Mouse (Mus musculus) inflammation-experienced regulatory T-cells, adult 6 months (primary cell): ENCODE results near the gene Prkx. TPM values are rescaled to one million over a fixed set of nuclear protein-coding genes. Genes with fewer than 3 reads are reported as not detected.
A peak's percentile ranks its signal among the peaks of the same experiment; 100 is the strongest.

Source experiments
- ATAC-seq: one replicate; pipeline ENCODE4 v1.8.0; 2017
- polyA plus RNA-seq, 3 experiments: library from polyadenylated mRNA; unstranded; fragments of 100-300 nt; shearing (Covaris generic); gene quantifications; one replicate each; pipeline ENCODE4 v1.2.1; 2017

Prkx gene
- polyA plus RNA-seq, result 10 to 100 TPM; 22.8 to 37.5 (median 24.9) TPM

DNA sequence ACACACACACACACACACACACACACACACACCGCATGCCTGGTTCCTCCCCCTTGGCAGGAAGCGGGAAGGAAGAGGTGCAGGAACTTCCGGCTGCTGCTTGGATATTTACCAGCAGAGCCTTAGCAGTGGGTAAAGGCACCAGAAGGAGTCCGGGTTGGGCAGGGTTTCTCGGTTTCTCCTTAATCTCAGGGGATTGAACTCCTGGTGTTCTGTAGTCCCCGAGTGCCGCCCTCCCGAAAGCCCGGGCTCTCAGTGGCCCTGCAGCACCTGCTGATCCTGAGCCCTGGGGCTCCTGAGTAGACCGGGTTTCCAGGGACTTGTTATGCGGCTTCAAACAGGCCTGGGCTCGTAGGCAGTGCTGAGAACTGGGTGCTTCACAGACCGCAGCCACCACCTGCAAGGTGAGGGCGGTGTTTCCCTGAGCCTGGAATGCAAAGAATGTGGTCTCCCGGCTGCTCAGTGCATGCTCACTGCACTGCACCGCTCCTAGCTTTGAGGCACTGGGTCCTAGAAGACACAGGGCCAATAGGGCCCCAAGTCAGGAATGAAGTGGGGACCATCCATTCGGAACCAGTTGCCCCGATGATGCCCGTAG lies at the start of gene Prkx:
TSS of gene Prkx (minus strand) at position 41 of the 598 bp plus-strand sequence.
- ATAC-seq, result peak; percentile 54

DNA sequence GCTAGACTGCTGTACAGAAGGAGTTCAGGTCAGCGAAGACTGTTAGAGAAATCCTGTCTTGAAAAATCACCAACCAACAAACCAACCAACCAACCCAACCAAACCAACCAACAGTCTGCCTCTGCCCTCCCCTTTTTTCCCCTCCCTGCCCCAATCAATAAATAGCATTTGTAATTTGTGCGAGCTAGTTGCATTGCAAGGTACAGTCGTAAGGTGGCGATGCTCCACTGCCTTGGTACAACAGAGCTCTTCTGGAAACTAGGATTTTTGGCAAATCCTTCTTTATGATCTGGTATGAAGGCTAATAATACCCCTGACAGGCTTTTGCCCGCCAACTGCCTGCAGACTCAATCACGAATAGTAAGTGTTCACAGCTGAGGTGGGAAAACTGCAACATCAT lies 16.0 kb upstream of the Prkx start:
- ATAC-seq, result no peak

DNA sequence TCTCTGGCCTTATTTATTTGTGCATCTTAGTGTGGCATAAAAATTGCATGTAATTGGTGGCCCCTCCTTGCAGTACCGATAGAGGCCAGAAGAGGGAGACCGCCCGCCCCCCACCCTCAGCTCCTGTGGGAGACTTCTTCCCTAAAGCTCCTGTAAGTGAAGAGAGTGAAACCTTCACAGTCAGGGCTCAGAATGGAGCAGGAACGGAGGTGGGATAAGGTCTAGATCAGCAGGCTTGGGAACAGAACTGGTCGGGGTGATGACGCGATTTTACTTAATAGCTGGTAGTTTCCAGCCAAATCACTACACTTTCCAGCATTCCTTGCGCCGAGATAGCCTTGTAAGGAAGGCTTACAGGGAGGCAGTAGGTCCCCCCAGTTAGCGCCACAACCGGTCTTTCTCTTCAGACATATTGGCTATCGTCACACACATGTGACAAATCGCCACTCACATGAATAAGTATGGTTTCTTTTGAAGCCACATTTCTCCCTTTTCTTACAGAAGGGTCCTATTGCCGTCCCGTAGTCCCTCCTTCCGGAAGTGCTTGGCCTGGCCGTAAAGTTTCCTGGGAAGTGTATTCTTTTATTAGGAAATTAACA lies 14.6 kb upstream of the Prkx start:
- ATAC-seq, result peak; percentile 74

DNA sequence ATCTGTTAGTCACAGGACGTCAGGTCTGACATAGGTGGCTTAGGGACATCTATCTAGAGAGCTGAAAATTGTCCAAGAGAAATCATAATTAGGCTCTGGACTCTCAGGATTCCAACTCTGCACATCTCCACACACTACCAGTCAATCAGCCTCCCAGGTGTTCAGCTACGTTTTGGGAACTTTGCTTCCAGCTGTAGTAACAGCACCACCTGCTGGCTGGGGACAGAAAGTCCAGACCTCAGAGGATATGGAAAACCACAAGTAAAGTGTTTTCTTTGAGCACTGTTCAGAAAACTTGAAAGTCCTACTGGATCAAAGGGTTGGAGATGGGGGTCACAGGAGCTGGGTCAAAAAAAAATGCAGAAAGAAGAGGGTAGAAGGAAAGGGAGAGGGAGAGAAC lies 12.5 kb upstream of the Prkx start:
- ATAC-seq, result peak; percentile 70

DNA sequence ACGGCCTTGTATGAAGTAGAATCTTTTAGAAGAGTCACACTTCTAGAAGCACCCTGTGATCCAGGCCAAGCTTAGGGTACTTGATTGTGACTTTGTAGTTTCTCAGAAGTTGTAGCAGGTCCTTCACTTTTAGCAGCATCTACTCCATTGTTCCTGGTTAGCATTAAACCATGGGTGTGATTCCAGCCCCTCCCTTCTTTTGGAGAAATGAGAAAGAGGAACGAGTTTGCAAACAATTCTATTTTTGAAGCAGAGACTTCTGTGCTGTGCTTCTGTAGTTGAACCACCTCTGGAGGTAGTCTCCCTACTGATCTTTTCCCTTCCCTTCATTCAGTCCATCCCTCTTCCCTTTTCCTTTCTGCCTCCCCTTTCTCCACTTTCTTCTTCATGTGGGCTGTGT lies 6.2 kb upstream of the Prkx start:
- no peak for ATAC-seq

DNA sequence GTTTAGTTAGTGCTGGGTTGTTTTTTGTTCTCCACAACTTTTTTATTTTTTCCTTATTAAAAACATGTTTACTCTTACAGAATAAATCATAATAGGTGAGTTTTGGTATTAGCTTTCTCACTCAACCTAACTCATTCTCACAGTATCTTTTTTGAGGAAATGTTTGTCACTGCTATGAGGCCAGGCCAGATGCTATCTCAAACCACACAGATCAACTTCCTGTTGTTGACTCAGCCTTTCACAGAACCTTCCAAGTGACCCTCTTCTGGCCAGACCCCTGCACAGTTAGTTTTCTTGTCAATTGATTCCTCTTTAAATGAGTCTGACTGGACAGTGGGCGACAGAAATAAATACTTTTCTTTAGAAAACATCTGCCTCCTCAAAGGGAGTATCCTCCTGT lies 5.5 kb upstream of the Prkx start:
- peak; percentile 59 for ATAC-seq

DNA sequence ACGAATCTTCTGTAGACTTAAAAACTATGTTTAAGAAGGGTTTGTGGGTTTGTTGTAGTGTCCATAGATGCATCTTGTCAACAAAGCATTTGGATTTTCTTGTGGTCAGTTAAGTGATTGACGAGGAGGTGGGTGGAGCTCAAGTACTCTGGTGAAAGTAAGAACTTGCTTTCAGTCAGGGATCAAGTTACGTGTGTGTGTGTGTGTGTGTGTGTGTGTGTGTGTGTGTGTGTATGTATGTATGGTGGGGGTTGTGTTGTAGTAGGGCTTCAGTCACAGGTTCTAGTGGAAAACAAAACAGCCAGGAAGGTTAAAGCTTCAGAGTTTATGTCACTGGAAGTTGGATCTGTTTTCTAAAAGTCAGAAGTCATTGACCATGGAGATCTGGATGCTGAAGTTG lies 3.5 kb upstream of the Prkx start:
- ATAC-seq, result no peak

DNA sequence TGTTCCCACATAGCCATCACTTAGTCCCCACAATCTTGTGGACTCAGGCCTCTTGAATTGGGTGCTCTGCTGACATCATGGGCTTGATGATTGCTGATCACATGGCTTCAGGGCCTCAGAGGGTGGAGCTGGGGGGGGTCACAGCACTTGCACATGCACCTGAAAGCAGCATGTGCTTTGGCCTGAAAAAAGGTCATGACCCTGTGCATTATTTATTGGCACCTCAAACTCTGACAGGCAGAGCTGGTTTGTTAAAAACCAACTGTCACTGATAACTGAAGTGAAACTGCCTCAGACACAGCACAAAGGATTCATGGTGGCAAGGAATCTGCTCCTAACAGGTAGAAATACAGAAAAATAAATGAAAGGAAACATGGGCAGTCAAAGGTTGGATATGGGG lies 1.7 kb upstream of the Prkx start:
- ATAC-seq, result no peak

DNA sequence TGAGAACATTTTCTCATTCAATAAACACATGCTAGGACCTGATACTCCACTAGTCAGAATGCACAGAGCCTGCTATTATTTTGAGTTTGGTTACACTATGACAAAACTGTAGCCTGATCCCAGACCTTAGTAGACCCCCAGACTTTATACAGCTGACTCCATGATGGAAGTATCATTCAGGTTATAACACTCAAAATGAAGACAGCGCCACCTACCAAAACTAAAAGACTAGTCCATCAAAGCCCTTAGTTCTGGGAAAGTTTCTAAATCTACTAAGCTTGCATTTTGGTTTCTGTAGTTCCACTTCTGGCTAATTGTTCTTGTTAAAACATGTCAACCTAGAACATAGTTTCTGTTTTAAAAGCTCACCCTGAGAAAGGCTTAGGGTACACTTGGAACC lies 838 bp upstream of the Prkx start:
- no peak for ATAC-seq

DNA sequence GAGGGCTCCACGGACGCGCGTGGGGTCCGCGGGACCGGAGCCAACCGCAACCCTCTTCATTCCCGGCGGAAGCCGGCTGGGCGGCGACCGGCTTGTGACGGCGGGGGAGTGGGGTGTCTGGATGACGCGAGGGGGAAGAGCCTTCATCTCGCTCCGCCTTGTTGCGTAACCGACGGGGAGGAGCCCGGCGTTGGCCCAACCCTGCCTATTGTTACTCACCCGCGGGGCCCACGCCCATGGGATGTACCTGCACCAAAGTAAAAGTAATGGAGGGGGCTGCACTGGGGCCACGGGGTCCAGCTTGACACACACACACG lies 262 bp downstream of the Prkx start:
- ATAC-seq, result peak; percentile 87

DNA sequence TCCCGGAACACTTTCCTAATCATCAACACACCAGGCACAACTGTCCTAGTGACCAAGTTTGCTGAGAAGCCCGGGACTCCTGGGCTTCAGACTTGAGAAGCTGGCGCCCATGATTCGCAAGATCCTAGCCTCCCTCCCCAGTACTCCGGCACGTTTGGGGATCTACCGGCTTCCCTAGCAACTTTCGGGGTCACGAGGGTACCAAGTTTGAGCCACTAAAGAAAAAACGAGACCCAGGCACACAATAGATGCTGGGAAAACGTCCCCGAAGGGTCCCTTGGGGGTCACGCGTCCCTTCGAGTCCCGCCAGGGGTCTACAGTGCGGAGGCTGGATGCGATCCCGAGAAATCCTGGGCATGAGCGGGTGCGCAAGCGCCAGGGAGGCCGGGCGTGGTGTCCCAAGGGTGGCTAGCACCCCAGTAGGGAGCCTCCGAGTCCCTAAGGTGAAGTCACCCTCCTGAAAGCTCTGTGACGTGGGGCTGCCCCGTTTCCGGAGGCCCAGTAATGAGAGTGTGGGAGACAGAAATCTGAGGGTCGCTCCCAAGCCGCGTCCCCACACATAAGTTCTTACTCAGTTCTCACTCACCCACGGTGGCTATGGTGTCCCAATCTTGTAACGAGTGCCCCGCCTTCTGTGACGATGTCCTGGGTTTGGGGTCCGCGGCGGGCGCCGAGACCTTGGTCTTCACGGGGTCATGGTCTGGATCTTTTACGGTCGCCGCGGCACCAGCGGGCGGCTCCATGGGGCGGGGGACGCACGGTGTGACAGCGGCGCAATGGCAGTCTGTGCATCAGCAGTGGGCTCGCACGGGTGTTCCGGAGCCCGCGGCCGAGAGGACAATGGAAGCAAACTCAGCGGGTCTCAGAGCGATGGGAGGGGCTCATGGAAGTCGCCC lies 868 bp downstream of the Prkx start:
- ATAC-seq, result peak; percentile 26

DNA sequence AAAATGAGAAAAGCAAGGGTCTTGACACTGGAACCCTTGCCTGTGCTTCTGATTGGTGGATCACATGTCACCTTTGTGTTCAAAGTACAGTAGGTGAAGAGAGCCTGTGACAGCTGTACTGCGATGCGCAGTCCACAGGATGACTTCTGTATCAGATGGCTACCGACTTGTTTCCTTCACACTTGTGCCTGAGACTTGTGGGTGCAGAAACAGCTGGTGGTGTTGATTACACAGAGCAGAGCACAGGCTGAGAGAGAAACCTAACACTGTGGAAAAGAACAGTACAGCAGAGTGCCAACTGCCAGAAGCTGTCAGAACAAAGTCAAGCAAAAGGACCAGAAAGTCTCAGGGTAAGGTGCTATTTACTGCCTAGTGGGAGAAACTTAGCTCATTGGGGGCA lies 7.4 kb downstream of the Prkx start:
- no peak for ATAC-seq

DNA sequence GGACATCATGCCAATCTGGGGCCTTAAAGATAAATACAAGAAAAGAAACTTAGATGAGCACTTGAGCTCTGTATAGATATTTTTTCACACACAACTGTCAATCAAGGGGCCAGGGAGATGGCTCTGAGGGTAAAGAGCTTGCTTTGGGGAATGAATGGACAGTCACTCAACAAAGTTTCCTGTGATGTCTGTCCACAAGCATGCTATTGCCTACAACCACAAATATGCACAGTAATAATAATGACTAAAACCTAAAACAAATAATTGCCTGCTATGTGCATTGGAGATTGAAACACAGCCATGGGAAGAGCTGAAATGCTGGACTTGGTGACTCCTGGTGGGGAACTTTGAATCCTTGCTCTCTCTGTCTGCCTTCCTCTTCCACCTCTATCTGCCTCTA lies 9.7 kb downstream of the Prkx start:
- ATAC-seq, result no peak

DNA sequence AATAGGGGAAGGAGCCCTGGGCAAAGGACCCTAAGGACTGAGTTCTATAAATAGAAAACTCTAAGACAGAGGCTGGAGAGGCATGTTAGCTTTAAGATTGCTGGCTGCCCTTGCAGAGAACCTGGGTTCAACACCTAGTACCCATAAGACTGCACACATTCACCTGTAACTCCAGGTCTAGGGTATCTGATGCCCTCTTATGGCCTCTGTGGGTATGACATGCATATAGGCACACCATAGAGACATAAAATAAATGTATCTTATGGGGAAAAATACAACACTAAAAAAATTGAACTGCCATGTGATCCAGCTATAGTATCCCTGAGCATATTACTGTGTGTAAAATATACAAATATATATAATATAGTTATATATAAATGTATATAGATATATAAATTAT lies 18.3 kb downstream of the Prkx start:
- peak; percentile 50 for ATAC-seq

DNA sequence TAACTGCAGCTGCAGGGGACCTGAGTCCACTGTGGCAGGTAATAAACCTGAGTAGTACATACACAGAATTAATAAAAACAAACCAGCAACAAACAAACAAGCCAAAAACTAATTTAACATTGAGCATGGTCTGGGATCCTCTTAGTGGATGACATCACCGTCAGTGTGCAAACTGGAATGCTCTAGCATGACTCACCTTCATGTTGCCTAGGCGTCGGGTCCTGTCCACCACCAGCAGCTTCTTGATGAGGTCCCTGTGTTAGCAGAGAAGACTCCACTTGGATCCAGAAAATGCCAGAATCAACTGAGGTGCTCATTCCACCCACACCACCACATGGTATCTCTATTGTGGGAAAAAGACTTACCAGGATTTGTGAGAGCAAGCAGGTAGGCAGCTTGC lies 30.9 kb downstream of the Prkx start:
- ATAC-seq, result no peak

DNA sequence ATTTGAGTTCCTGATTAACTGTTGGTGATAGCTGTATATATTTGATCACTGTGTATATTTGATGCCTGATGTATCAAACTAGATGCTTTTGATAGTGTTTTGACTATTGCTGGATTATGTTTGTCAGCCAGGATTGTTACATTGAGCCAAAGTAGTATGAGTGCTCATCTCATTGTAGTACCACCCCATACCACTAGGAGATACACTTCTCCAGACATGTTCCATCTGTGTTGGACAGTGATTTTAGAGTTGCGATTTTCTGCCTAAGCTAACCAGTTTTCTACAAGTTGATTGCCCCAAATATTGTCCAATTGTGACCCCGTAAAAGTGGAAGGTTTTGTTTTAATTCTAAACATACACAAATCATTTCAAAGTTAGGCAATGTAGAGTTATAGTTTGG lies 51.8 kb downstream of the Prkx start:
- no peak for ATAC-seq

DNA sequence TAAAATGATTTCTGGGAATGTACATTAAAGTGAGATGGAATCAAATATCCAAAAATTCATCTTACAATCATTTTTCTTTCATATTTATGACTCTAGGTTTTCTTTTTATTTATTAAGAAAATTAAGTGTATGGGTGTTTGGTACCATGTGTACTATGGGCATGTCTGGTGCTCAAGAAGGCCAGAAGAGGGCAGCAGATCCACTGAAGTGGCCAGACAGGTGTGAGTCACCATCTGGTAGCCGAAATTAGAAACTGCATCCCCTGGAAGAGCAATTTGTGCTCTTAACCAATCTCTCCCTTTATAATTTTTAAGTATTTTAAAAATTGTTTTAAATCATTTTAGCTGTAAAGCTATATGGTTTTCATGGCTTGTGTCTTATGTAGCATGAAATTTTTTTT lies 54.7 kb downstream of the Prkx start:
- ATAC-seq, result peak; percentile 54

DNA sequence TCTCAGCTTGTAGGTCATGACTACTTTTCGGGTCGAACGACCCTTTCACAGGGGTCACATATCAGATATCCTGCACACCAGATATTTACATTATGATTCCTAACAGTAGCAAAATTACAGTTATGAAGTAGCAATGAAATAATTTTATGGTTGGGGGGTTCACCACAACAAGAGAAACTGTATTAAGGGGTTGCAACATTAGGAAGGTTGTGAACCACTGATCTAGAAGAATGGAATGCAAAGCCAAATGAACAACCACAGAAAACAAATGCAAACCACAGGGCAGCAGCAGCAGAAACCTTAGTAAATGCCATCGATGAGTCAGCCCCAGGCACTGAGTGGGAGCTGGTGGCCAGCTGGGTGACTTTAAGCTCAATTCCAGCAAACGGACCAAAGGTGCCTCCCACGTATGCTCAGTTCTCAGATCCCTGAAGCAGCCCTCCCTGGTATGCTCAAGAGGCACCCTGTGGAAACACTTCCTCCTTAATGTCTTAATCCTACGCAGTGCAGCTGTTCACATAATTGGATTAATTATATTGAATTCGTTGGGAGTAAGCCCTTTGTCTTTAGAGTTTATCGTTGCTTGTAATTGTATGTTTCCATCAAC lies 62.0 kb downstream of the Prkx start:
- ATAC-seq, result no peak

DNA sequence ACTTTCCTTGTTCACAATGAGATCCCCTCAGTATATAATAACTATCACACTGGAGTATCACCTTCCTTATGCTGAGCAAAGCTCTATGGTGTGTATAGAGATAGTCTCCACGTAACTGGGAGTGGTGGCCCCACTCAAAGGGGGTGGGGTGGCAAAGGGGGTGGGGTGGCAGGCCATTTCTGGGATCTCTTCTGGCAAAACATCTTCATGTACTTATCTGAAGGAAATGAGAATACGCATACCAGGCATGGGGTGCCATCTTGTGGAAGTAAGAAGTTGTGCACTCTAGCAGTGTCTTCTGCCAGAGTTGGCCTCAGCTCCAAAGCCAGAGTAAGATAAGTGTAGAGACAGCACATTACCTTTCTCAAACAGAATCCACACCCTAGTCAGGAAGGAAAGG lies 75.8 kb downstream of the Prkx start:
- no peak for ATAC-seq
